Mouse (Mus musculus) heart, embryonic 14.5 days (tissue): Measurements from ENCODE around the gene Duoxa1. TPM values are rescaled to one million over a fixed set of nuclear protein-coding genes. Genes with fewer than 3 reads are reported as not detected.

Source experiments
- ATAC-seq: fragments of 200-750 bp; cut with Nextera tagmentation; 2 replicates; pipeline ENCODE4 v1.8.0; 2017; ENCODE audit warnings: low read depth, moderate TSS enrichment; ENCODE audit not compliant: insufficient number of reproducible peaks, insufficient read depth, low FRiP score
- H3K27ac ChIP-seq, 2 experiments: fragments of 200-500 bp in 1 of 2; fragments of 300-500 bp in 1 of 2; sonication (generic) in 1 of 2; replicated peaks in 1 of 2; 2 replicates each; pipeline ENCODE4 v1.5.1; 2012 to 2014; ENCODE audit warnings: low read depth in 2 of 2, low read length in 2 of 2, control low read depth in 1 of 2, mild to moderate bottlenecking in 1 of 2, mixed read lengths in 1 of 2; ENCODE audit not compliant: control insufficient read depth in 1 of 2, insufficient read depth in 1 of 2
- H3K27me3 ChIP-seq: fragments of 300-500 bp; sonication (generic); 2 replicates; pipeline ENCODE4 v1.6.1; 2014; ENCODE audit warnings: mild to moderate bottlenecking, low read length, control low read depth; ENCODE audit not compliant: control insufficient read depth, insufficient read depth
- H3K36me3 ChIP-seq: fragments of 300-500 bp; sonication (generic); 2 replicates; pipeline ENCODE4 v1.6.1; 2014; ENCODE audit warnings: mild to moderate bottlenecking, control low read depth, low read length, mixed read lengths; ENCODE audit not compliant: control insufficient read depth, insufficient read depth
- H3K4me1 ChIP-seq, 2 experiments: fragments of 200-500 bp in 1 of 2; fragments of 300-500 bp in 1 of 2; sonication (generic) in 1 of 2; 2 replicates each; pipeline ENCODE4 v1.6.1; 2012 to 2014; ENCODE audit warnings: low read length in 2 of 2, control low read depth in 1 of 2, mixed read lengths in 1 of 2; ENCODE audit not compliant: control insufficient read depth in 2 of 2, insufficient read depth in 2 of 2
- H3K4me2 ChIP-seq: fragments of 300-500 bp; sonication (generic); 2 replicates; pipeline ENCODE4 v1.6.1; 2014; ENCODE audit warnings: mild to moderate bottlenecking, low read length
- H3K4me3 ChIP-seq, 2 experiments: fragments of 200-500 bp in 1 of 2; fragments of 300-500 bp in 1 of 2; sonication (generic) in 1 of 2; 2 replicates each; pipeline ENCODE4 v1.5.1; 2012 to 2014; ENCODE audit warnings: low read length in 2 of 2, mild to moderate bottlenecking in 2 of 2, control low read depth in 1 of 2, low read depth in 1 of 2, moderate library complexity in 1 of 2; ENCODE audit not compliant: control insufficient read depth in 1 of 2, insufficient read depth in 1 of 2
- H3K9ac ChIP-seq: fragments of 300-500 bp; sonication (generic); 2 replicates; pipeline ENCODE4 v1.6.1; 2014; ENCODE audit warnings: mild to moderate bottlenecking, low read length
- H3K9me3 ChIP-seq: fragments of 300-500 bp; sonication (generic); 2 replicates; pipeline ENCODE4 v1.6.1; 2016; ENCODE audit warnings: low read length, control low read depth; ENCODE audit not compliant: control insufficient read depth
- WGBS: fragments of 180-500 bp; shearing (Covaris S2); extraction: QIAGEN DNeasy Blood & Tissue Kit; methylation state at CpG from one replicate; pipeline ENCODE4 v1.1.7; 2014; 5-methylcytosine and 5-hydroxymethylcytosine counted together
- polyA plus RNA-seq: library from polyadenylated mRNA; unstranded; fragments of >200 nt; fragmentation: Nextera tagmentation; extraction: Ambion mirVana; gene quantifications from 2 replicates; pipeline ENCODE4 v1.2.1, GENCODE M21; 2014

The Duoxa1 gene
- polyA plus RNA-seq, 1 experiment from 2014 or later, result not detected

GRCm38 (mm10) chr2:122354191-122354929, 40.8 kb upstream of the Duoxa1 start:
- H3K4me2 ChIP-seq, result no peak overlapping the region
- H3K27ac ChIP-seq, result no peak overlapping the region
- peaks cover 12 to 30% of the 10 kb centered on the region in 2 experiments; a peak in 3 of 4 replicates for H3K4me1 ChIP-seq
- H3K27me3 ChIP-seq, result no peaks in the 10 kb centered on the region
- no peaks in the 10 kb centered on the region for H3K9me3 ChIP-seq
- peaks cover 27% of the 10 kb centered on the region for H3K36me3 ChIP-seq
- ATAC-seq, result no peak
- 57% methylated on average over 12 of the region's 12 CpGs for WGBS
- no peak overlapping the region for H3K9ac ChIP-seq
- no peak overlapping the region for H3K4me3 ChIP-seq

- H3K4me1 ChIP-seq, result peaks cover 15 to 35% of the 10 kb centered on the region in 2 experiments
- no peak overlapping the region for H3K4me3 ChIP-seq
- H3K4me2 ChIP-seq, result no peak overlapping the region
- no peak overlapping the region for H3K9ac ChIP-seq
- H3K9me3 ChIP-seq, result no peaks in the 10 kb centered on the region
- H3K36me3 ChIP-seq, result peaks cover 24% of the 10 kb centered on the region
- no peaks in the 10 kb centered on the region for H3K27me3 ChIP-seq
- H3K27ac ChIP-seq, result no peak overlapping the region
- 81% methylated on average over 8 of the region's 8 CpGs for WGBS
- no peak for ATAC-seq
These were observed 40.2 kb upstream of the Duoxa1 start for GRCm38 (mm10) chr2:122353765-122354164.

GRCm38 (mm10) chr2:122352992-122353391, 39.5 kb upstream of the Duoxa1 start:
- H3K4me3 ChIP-seq, result no peak overlapping the region
- H3K27ac ChIP-seq, result no peak overlapping the region
- H3K9me3 ChIP-seq, result no peaks in the 10 kb centered on the region
- H3K9ac ChIP-seq, result no peak overlapping the region
- ATAC-seq, result no peak
- H3K27me3 ChIP-seq, result no peaks in the 10 kb centered on the region
- H3K4me1 ChIP-seq, result peaks cover 16 to 38% of the 10 kb centered on the region in 2 experiments
- peaks cover 22% of the 10 kb centered on the region for H3K36me3 ChIP-seq
- no peak overlapping the region for H3K4me2 ChIP-seq
- 58% methylated on average over 6 of the region's 6 CpGs for WGBS

GRCm38 (mm10) chr2:122351931-122352329, 38.4 kb upstream of the Duoxa1 start:
- peaks cover 20 to 42% of the 10 kb centered on the region in 2 experiments for H3K4me1 ChIP-seq
- H3K27ac ChIP-seq, result peak overlapping the region in 1 of 2 experiments; percentile 24; a peak in 1 of 4 replicates
- H3K36me3 ChIP-seq, result peaks cover 15% of the 10 kb centered on the region
- no peak for ATAC-seq
- 52% methylated on average over 4 of the region's 4 CpGs for WGBS
- no peak overlapping the region for H3K4me2 ChIP-seq
- no peak overlapping the region for H3K9ac ChIP-seq
- no peak overlapping the region for H3K4me3 ChIP-seq
- no peaks in the 10 kb centered on the region for H3K9me3 ChIP-seq
- no peaks in the 10 kb centered on the region for H3K27me3 ChIP-seq

GRCm38 (mm10) chr2:122351156-122351930, 37.8 kb upstream of the Duoxa1 start:
- peak overlapping the region in 1 of 2 experiments; percentile 24; a peak in 1 of 4 replicates for H3K27ac ChIP-seq
- WGBS, result 67% methylated on average over 5 of the region's 5 CpGs

GRCm38 (mm10) chr2:122349136-122349785, 35.7 kb upstream of the Duoxa1 start:
- Histone ChIP-seq H3K27ac (peak overlapping the region; percentile 97 to 98), H3K9ac (peak overlapping the region; percentile 81), H3K4me3 (peak overlapping the region; percentile 62 to 85), H3K27me3 (no peaks in the 10 kb centered on the region), H3K9me3 (no peaks in the 10 kb centered on the region), H3K36me3 (peaks cover 7% of the 10 kb centered on the region; the same call in 1 of the 2 replicates), H3K4me1 (peaks cover 20 to 37% of the 10 kb centered on the region in 2 experiments), H3K4me2 (peak overlapping the region; percentile 86)
- WGBS, result 9% methylated on average over 14 of the region's 14 CpGs
- ATAC-seq, result no peak; the same call in 1 of the 2 replicates

More at GRCm38 (mm10) chr2:122351156-122351930, 37.8 kb upstream of the Duoxa1 start:
- Histone ChIP-seq H3K4me1 (peaks cover 20 to 42% of the 10 kb centered on the region in 2 experiments), H3K9ac (no peak overlapping the region), H3K36me3 (peaks cover 13% of the 10 kb centered on the region; the same call in 1 of the 2 replicates), H3K27me3 (no peaks in the 10 kb centered on the region), H3K4me2 (no peak overlapping the region), H3K4me3 (no peak overlapping the region), H3K9me3 (no peaks in the 10 kb centered on the region)
- no peak for ATAC-seq

- under 1% methylated on average over 54 of the region's 63 CpGs for WGBS
- H3K9me3 ChIP-seq, result no peaks in the 10 kb centered on the region
- peak overlapping the region; percentile 81 for H3K9ac ChIP-seq
- H3K27me3 ChIP-seq, result no peaks in the 10 kb centered on the region
- peaks cover 4% of the 10 kb centered on the region; the same call in 1 of the 2 replicates for H3K36me3 ChIP-seq
- peak; percentile 88 for ATAC-seq
- H3K27ac ChIP-seq, result peak overlapping the region; percentile 97 to 98
- peak overlapping the region; percentile 86 for H3K4me2 ChIP-seq
- H3K4me1 ChIP-seq, result peaks cover 18 to 31% of the 10 kb centered on the region in 2 experiments
- peak overlapping the region; percentile 62 to 85 for H3K4me3 ChIP-seq
These were observed 35.1 kb upstream of the Duoxa1 start for GRCm38 (mm10) chr2:122348531-122349131.
